Mouse (Mus musculus): ENCODE measurements around the gene Dhx29.

- no peak for TF ChIP-seq GATA1 (IDR thresholded peaks at IDR 0.05; ENCODE audit: low read length)
- TF ChIP-seq TAL1 (IDR thresholded peaks at IDR 0.05; ENCODE audit: low read length) = no peak
These were observed 10.9 kb downstream of the Dhx29 start for GRCm38 (mm10) chr13:112938130-112938529.
